ENCODE assay signal across 24 mouse cellular contexts in genomic region chr15:89512679-89513078, GRCm38 (mm10). TPM values are rescaled to one million over a fixed set of nuclear protein-coding genes. Genes with fewer than 3 reads are reported as not detected.
A peak's percentile ranks its signal among the peaks of the same experiment; 100 is the strongest.
DNase-seq lines count a peak whose midpoint lies in the region; ATAC-seq and TF ChIP-seq lines count a peak whose summit lies in the region.
"Had no signal": no experiment of that assay in that cellular context is flagged by ENCODE, and none has a peak within 500 bp of the region (broad histone marks: within the 10 kb centered on the region; RNA-seq: fewer than 3 reads in every experiment).

No protein-coding gene starts in this region.

- no peak overlapping the region for H3K4me3 ChIP-seq in MEL (ENCODE audit: control insufficient read depth in 1 of 2, insufficient read depth in 1 of 2, low read depth in 2 of 2, low read length in 2 of 2)
- H3K4me3 ChIP-seq in liver, embryonic 14.5 days (ENCODE audit: insufficient read depth in 1 of 2, low read depth in 2 of 2, low read length in 2 of 2), result no peak overlapping the region
- H3K4me3 ChIP-seq: embryonic facial prominence, embryonic 13.5 days; forebrain, embryonic 10.5 days; gastrocnemius, adult 2 months; heart, embryonic 13.5 days; hindbrain, embryonic 15.5 days had no signal

- TF ChIP-seq CTCF in MEL (IDR thresholded peaks at IDR 0.05 in 2 of 3, conservative IDR thresholded peaks at IDR 0.05 in 1 of 3; ENCODE audit: control insufficient read depth in 1 of 3, insufficient read depth in 1 of 3, low read depth in 2 of 3, low read length in 3 of 3, poor library complexity in 1 of 3, severe bottlenecking in 1 of 3), result no peak
- no peak for TF ChIP-seq CTCF in liver, embryonic 14.5 days (IDR thresholded peaks at IDR 0.05; ENCODE audit: low read depth)

- no peaks in the 10 kb centered on the region for H3K9me3 ChIP-seq in MEL (replicated peaks; ENCODE audit: insufficient read depth, low read length)
- no peaks in the 10 kb centered on the region for H3K9me3 ChIP-seq in liver, embryonic 14.5 days (ENCODE audit: control insufficient read depth, low read length)
- H3K9me3 ChIP-seq: embryonic facial prominence, embryonic 13.5 days; forebrain, embryonic 10.5 days; heart, embryonic 13.5 days; hindbrain, embryonic 15.5 days had no signal

- H3K4me2 ChIP-seq in liver, embryonic 14.5 days (ENCODE audit: low read depth), result no peak overlapping the region
- H3K4me2 ChIP-seq: embryonic facial prominence, embryonic 13.5 days; heart, embryonic 13.5 days; hindbrain, embryonic 15.5 days had no signal

- no peak overlapping the region for H3K9ac ChIP-seq in MEL (ENCODE audit: control insufficient read depth, low read depth, low read length, poor library complexity, severe bottlenecking)
- H3K9ac ChIP-seq in liver, embryonic 14.5 days (replicated peaks), result no peak overlapping the region; the same call in 1 of the 2 replicates
- H3K9ac ChIP-seq: embryonic facial prominence, embryonic 13.5 days; heart, embryonic 13.5 days; hindbrain, embryonic 15.5 days had no signal

- ATAC-seq in erythroblast, adult 5-6 weeks (replicated peaks; ENCODE audit: low FRiP score, poor library complexity, severe bottlenecking), result peak; percentile 52; the same call in 1 of the 2 replicates
- peak; percentile 87 for ATAC-seq in liver, embryonic 14.5 days (ENCODE audit: insufficient read depth)
- ATAC-seq in megakaryocyte progenitor cell, adult 5-6 weeks (replicated peaks; ENCODE audit: poor library complexity), result peak; percentile 95
- ATAC-seq: activated CD4-positive, CD25-positive, alpha-beta regulatory T cell, adult 4 months; forebrain, embryonic 14.5 days; Patski had no signal

- TF ChIP-seq RAD21 in MEL (IDR thresholded peaks at IDR 0.05; ENCODE audit: low read depth, low read length), result no peak

- no peaks in the 10 kb centered on the region for H3K79me2 ChIP-seq in MEL (ENCODE audit: control insufficient read depth, insufficient read depth, low read length, poor library complexity)

- H3K27me3 ChIP-seq in MEL (ENCODE audit: control insufficient read depth in 1 of 2, insufficient read depth in 2 of 2, low read length in 2 of 2), result no peaks in the 10 kb centered on the region
- no peaks in the 10 kb centered on the region for H3K27me3 ChIP-seq in liver, embryonic 14.5 days (ENCODE audit: control insufficient read depth, insufficient read depth, low read length)
- H3K27me3 ChIP-seq: embryonic facial prominence, embryonic 13.5 days; heart, embryonic 13.5 days; hindbrain, embryonic 15.5 days had no signal

- peaks cover 7 to 10% of the 10 kb centered on the region in 2 experiments for H3K36me3 ChIP-seq in MEL (ENCODE audit: control insufficient read depth in 1 of 2, insufficient read depth in 2 of 2, low read length in 2 of 2)
- no peaks in the 10 kb centered on the region for H3K36me3 ChIP-seq in liver, embryonic 14.5 days (replicated peaks; ENCODE audit: control insufficient read depth, insufficient read depth, low read depth)
- H3K36me3 ChIP-seq: heart, embryonic 13.5 days had no signal

- peak overlapping the region; percentile 45; the same call in 1 of the 2 replicates for H3K27ac ChIP-seq in MEL (ENCODE audit: control insufficient read depth, low read depth, low read length)
- peak overlapping the region; percentile 16 for H3K27ac ChIP-seq in liver, embryonic 14.5 days
- H3K27ac ChIP-seq: embryonic facial prominence, embryonic 13.5 days; forebrain, embryonic 10.5 days; gastrocnemius, adult 2 months; heart, embryonic 13.5 days; hindbrain, embryonic 15.5 days had no signal

- 15% methylated on average over 4 of the region's 4 CpGs for WGBS in liver, embryonic 14.5 days (ENCODE audit: insufficient replicate concordance)

- H3K4me1 ChIP-seq in MEL (ENCODE audit: control insufficient read depth in 1 of 2, insufficient read depth in 2 of 2, low read length in 2 of 2), result peaks cover 0 to 7% of the 10 kb centered on the region in 2 experiments; a peak in 3 of 4 replicates
- peaks cover 0 to 7% of the 10 kb centered on the region in 2 experiments; a peak in 2 of 4 replicates for H3K4me1 ChIP-seq in liver, embryonic 14.5 days (replicated peaks; ENCODE audit: control insufficient read depth in 2 of 2, insufficient read depth in 2 of 2, low read length in 1 of 2)
- H3K4me1 ChIP-seq: embryonic facial prominence, embryonic 13.5 days; forebrain, embryonic 10.5 days; heart, embryonic 13.5 days; hindbrain, embryonic 15.5 days had no signal

- TF ChIP-seq EP300 in MEL (IDR thresholded peaks at IDR 0.05; ENCODE audit: low read depth in 1 of 2, low read length in 2 of 2), result peak; percentile 47 to 70
- peak; percentile 70 for TF ChIP-seq EP300 in liver, embryonic 14.5 days (IDR thresholded peaks at IDR 0.05; ENCODE audit: low read depth)

- DNase-seq in MEL (ENCODE audit: low read depth, low spot score), result peak; percentile 40
- peak in 1 of 3 experiments; percentile 12 for DNase-seq in liver, embryonic 14.5 days (ENCODE audit: low read depth in 3 of 3, low spot score in 3 of 3)
- no peak for DNase-seq in retina, postnatal 1 day
- no peak for DNase-seq in thymus, postnatal 0 days (ENCODE audit: low spot score)
- DNase-seq in right cerebral cortex, postnatal 25 days, result no peak
- DNase-seq: adrenal gland, adult 8-10 months; adrenal gland, postnatal 36 days; cerebellum, adult 11 months; cerebellum, adult 8-10 months; cerebellum, postnatal 14 days; gastrocnemius, adult 2 months; gastrocnemius, postnatal 36 days; heart, adult 11 months; heart, postnatal 36 days had no signal

- TF ChIP-seq POLR2A in MEL (IDR thresholded peaks at IDR 0.05; ENCODE audit: control insufficient read depth in 1 of 2, insufficient read depth in 1 of 2, low read depth in 1 of 2, low read length in 2 of 2, poor library complexity in 1 of 2), result no peak

TF ChIP-seq in MEL, 35 proteins besides CTCF, POLR2A, EP300 and RAD21 (continues in another document):
- peak; percentile 54; the same call in 1 of the 2 replicates for TF ChIP-seq MYB (IDR thresholded peaks at IDR 0.05; ENCODE audit: low read depth, low read length)
- TF ChIP-seq ZNF384 (IDR thresholded peaks at IDR 0.05; ENCODE audit: low read depth, low read length), result peak; percentile 87
- TF ChIP-seq SIN3A (IDR thresholded peaks at IDR 0.05; ENCODE audit: low read length), result peak; percentile 33; the same call in 1 of the 2 replicates
- TF ChIP-seq JUND (IDR thresholded peaks at IDR 0.05; ENCODE audit: low read depth, low read length), result no peak
- 0 out of 2 replicates have a peak, but pooled peaks have one; percentile 31 for TF ChIP-seq TCF12 (IDR thresholded peaks at IDR 0.05; ENCODE audit: low read depth, low read length)

RNA-seq across cellular contexts. Expression of gene Shank3, which starts 13.3 kb away (rescaled TPM):
- 7.8 and 14.2 TPM in 2 replicates for total RNA-seq in MEL (2012; rRNA removed)
- polyA plus RNA-seq in MEL (2012; ENCODE audit: insufficient read depth in 1 of 2, insufficient read length in 2 of 2, low read depth in 1 of 2, low replicate concordance in 2 of 2, missing spikeins in 1 of 2), result 10 to 100 TPM in 1 of 2 experiments, not detected in 1; 20.3 TPM
- total RNA-seq in erythroblast, adult 5-6 weeks (2015; ENCODE audit: low replicate concordance), result 0.63 and 0.77 TPM in 2 replicates
- 0.98 and 1.0 TPM in 2 replicates for total RNA-seq in erythroblast, adult 5-6 weeks (2017; ENCODE audit: low replicate concordance)
- polyA plus RNA-seq in liver, embryonic 14.5 days (2012; rRNA removed), result 2.0 and 2.1 TPM in 2 replicates
- polyA plus RNA-seq in liver, embryonic 14.5 days (2014; fragmentation: Nextera tagmentation; extraction: Ambion mirVana), result 0.39 and 0.63 TPM in 2 replicates
- 1.8 and 4.2 TPM in 2 replicates for total RNA-seq in megakaryocyte progenitor cell, adult 5-6 weeks (2015)
- total RNA-seq in megakaryocyte progenitor cell, adult 5-6 weeks (2017), result 1.3 and 3.1 TPM in 2 replicates
- 0.23 and 0.39 TPM in 2 replicates for polyA plus RNA-seq in thymus, postnatal 0 days (2015; fragmentation: Nextera tagmentation; extraction: Ambion mirVana)
- polyA plus RNA-seq: activated CD4-positive, CD25-positive, alpha-beta regulatory T cell, adult 4 months had no signal

RNA-seq across cellular contexts. Expression of gene Arsa, which starts 35.5 kb away (rescaled TPM):
- 8.4 and 9.1 TPM in 2 replicates for total RNA-seq in MEL (2012; rRNA removed)
- 10 to 100 TPM in 1 of 2 experiments, not detected in 1; 28.1 TPM for polyA plus RNA-seq in MEL (2012; ENCODE audit: insufficient read depth in 1 of 2, insufficient read length in 2 of 2, low read depth in 1 of 2, low replicate concordance in 2 of 2, missing spikeins in 1 of 2)
- total RNA-seq in erythroblast, adult 5-6 weeks (2015; ENCODE audit: low replicate concordance), result 0.42 TPM in 1 of 2 replicates, not detected in the other
- total RNA-seq in erythroblast, adult 5-6 weeks (2017; ENCODE audit: low replicate concordance), result 1.5 and 2.2 TPM in 2 replicates
- 3.2 and 3.4 TPM in 2 replicates for polyA plus RNA-seq in liver, embryonic 14.5 days (2012; rRNA removed)
- polyA plus RNA-seq in liver, embryonic 14.5 days (2014; fragmentation: Nextera tagmentation; extraction: Ambion mirVana), result 2.7 and 3.1 TPM in 2 replicates
- 7.1 and 7.3 TPM in 2 replicates for total RNA-seq in megakaryocyte progenitor cell, adult 5-6 weeks (2015)
- total RNA-seq in megakaryocyte progenitor cell, adult 5-6 weeks (2017), result 8.8 and 13.9 TPM in 2 replicates
- polyA plus RNA-seq in thymus, postnatal 0 days (2015; fragmentation: Nextera tagmentation; extraction: Ambion mirVana), result 9.0 and 9.4 TPM in 2 replicates

RNA-seq across cellular contexts. Expression of gene Acr, which starts 55.4 kb away (rescaled TPM):
- total RNA-seq in MEL (2012; rRNA removed), result not detected in 2 replicates
- polyA plus RNA-seq in MEL (2012; ENCODE audit: insufficient read depth in 1 of 2, insufficient read length in 2 of 2, low read depth in 1 of 2, low replicate concordance in 2 of 2, missing spikeins in 1 of 2), result under 1 TPM in 1 of 2 experiments, not detected in 1; 0.15 TPM
- not detected in 2 replicates for total RNA-seq in erythroblast, adult 5-6 weeks (2015; ENCODE audit: low replicate concordance)
- total RNA-seq in erythroblast, adult 5-6 weeks (2017; ENCODE audit: low replicate concordance), result not detected in 2 replicates
- polyA plus RNA-seq in liver, embryonic 14.5 days (2012; rRNA removed), result 0.04 and 0.05 TPM in 2 replicates
- polyA plus RNA-seq in liver, embryonic 14.5 days (2014; fragmentation: Nextera tagmentation; extraction: Ambion mirVana), result not detected in 2 replicates
- not detected in 2 replicates for total RNA-seq in megakaryocyte progenitor cell, adult 5-6 weeks (2015)
- not detected in 2 replicates for total RNA-seq in megakaryocyte progenitor cell, adult 5-6 weeks (2017)
- polyA plus RNA-seq in thymus, postnatal 0 days (2015; fragmentation: Nextera tagmentation; extraction: Ambion mirVana), result not detected in 2 replicates
- total RNA-seq: adrenal gland, postnatal 36 days had no signal
- polyA plus RNA-seq: activated CD4-positive, CD25-positive, alpha-beta regulatory T cell, adult 4 months; C2C12; Patski had no signal

RNA-seq across cellular contexts. Expression of gene Mapk8ip2, which starts 59.0 kb away (rescaled TPM):
- 0.04 TPM in 1 of 2 replicates, not detected in the other for total RNA-seq in MEL (2012; rRNA removed)
- under 1 TPM in 1 of 2 experiments, not detected in 1; 0.01 TPM for polyA plus RNA-seq in MEL (2012; ENCODE audit: insufficient read depth in 1 of 2, insufficient read length in 2 of 2, low read depth in 1 of 2, low replicate concordance in 2 of 2, missing spikeins in 1 of 2)
- 0.19 and 0.21 TPM in 2 replicates for total RNA-seq in erythroblast, adult 5-6 weeks (2015; ENCODE audit: low replicate concordance)
- total RNA-seq in erythroblast, adult 5-6 weeks (2017; ENCODE audit: low replicate concordance), result 0.14 and 0.34 TPM in 2 replicates
- 0.02 and 0.08 TPM in 2 replicates for polyA plus RNA-seq in liver, embryonic 14.5 days (2012; rRNA removed)
- not detected in 2 replicates for polyA plus RNA-seq in liver, embryonic 14.5 days (2014; fragmentation: Nextera tagmentation; extraction: Ambion mirVana)
- not detected in 2 replicates for total RNA-seq in megakaryocyte progenitor cell, adult 5-6 weeks (2015)
- not detected in 2 replicates for total RNA-seq in megakaryocyte progenitor cell, adult 5-6 weeks (2017)
- polyA plus RNA-seq in thymus, postnatal 0 days (2015; fragmentation: Nextera tagmentation; extraction: Ambion mirVana), result 0.08 TPM in 1 of 2 replicates, not detected in the other
- polyA plus RNA-seq: C2C12 had no signal
